Mouse (Mus musculus) heart, embryonic 12.5 days (tissue): ENCODE measurements at regions not wholly inside any gene's neighbourhood (a gene's known extent, or its start where the extent isn't known, plus 50 kb on each side); places are given as distances from the start of the nearest gene placed in this dataset.

ENCODE experiments used
- ATAC-seq: fragments of 200-750 bp; cut with Nextera tagmentation; 2 replicates; pipeline ENCODE4 v1.8.0; 2017; ENCODE audit warnings: moderate TSS enrichment, moderate library complexity; ENCODE audit not compliant: insufficient number of reproducible peaks, low FRiP score
- H3K27ac ChIP-seq: fragments of 300-500 bp; sonication (generic); 2 replicates; pipeline ENCODE4 v1.5.1; 2016; ENCODE audit warnings: mild to moderate bottlenecking, moderate library complexity; ENCODE audit not compliant: poor library complexity, severe bottlenecking
- H3K27me3 ChIP-seq: fragments of 300-500 bp; sonication (generic); replicated peaks from 2 replicates; pipeline ENCODE4 v1.6.1; 2016; ENCODE audit warnings: mild to moderate bottlenecking, moderate library complexity
- H3K36me3 ChIP-seq: fragments of 300-500 bp; sonication (generic); 2 replicates; pipeline ENCODE4 v1.6.1; 2016; ENCODE audit warnings: mild to moderate bottlenecking, moderate library complexity
- H3K4me1 ChIP-seq: fragments of 300-500 bp; sonication (generic); replicated peaks from 2 replicates; pipeline ENCODE4 v1.6.1; 2016; ENCODE audit warnings: mild to moderate bottlenecking
- H3K4me2 ChIP-seq: fragments of 300-500 bp; sonication (generic); 2 replicates; pipeline ENCODE4 v1.6.1; 2016; ENCODE audit warnings: mild to moderate bottlenecking, moderate library complexity
- H3K4me3 ChIP-seq: fragments of 300-500 bp; sonication (generic); 2 replicates; pipeline ENCODE4 v1.5.1; 2016; ENCODE audit warnings: mild to moderate bottlenecking
- H3K9ac ChIP-seq: fragments of 300-500 bp; sonication (generic); 2 replicates; pipeline ENCODE4 v1.6.1; 2016; ENCODE audit warnings: mild to moderate bottlenecking, moderate library complexity
- H3K9me3 ChIP-seq: fragments of 300-500 bp; sonication (generic); replicated peaks from 2 replicates; pipeline ENCODE4 v1.6.1; 2016; ENCODE audit warnings: mild to moderate bottlenecking, moderate library complexity
- WGBS: fragments of 180-500 bp; shearing (Covaris S2); methylation state at CpG from one replicate; pipeline ENCODE4 v1.1.7; 2016; 5-methylcytosine and 5-hydroxymethylcytosine counted together

DNA sequence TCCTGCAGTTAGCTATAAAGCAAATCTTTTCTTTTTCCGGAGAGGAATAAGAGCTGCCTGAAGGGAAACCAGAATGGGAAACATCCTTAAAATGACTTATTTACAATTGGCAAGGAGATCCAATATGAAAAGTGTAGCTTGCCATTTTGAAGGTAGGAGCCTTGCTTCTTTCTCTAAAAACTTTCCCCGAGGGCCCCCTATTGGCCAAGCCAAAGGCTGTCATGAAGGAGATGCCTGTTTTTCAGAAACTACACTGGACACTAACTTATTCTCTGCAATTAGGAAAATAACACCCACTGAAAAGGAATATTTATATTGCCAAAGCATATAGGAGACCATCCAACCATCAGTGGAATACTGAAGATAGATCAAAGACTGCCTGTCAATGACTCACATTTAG, 312.8 kb upstream of the Thrb start:
- H3K9me3 ChIP-seq, result no peaks in the 10 kb centered on the region
- H3K27me3 ChIP-seq, result no peaks in the 10 kb centered on the region
- H3K4me1 ChIP-seq, result peaks cover 6% of the 10 kb centered on the region; the same call in 1 of the 2 replicates
- no peak for ATAC-seq
- H3K4me3 ChIP-seq, result no peak overlapping the region
- no peaks in the 10 kb centered on the region for H3K36me3 ChIP-seq
- WGBS, result 68% methylated on average over 2 of the region's 2 CpGs
- no peak overlapping the region for H3K9ac ChIP-seq
- no peak overlapping the region for H3K27ac ChIP-seq
- no peak overlapping the region for H3K4me2 ChIP-seq

DNA sequence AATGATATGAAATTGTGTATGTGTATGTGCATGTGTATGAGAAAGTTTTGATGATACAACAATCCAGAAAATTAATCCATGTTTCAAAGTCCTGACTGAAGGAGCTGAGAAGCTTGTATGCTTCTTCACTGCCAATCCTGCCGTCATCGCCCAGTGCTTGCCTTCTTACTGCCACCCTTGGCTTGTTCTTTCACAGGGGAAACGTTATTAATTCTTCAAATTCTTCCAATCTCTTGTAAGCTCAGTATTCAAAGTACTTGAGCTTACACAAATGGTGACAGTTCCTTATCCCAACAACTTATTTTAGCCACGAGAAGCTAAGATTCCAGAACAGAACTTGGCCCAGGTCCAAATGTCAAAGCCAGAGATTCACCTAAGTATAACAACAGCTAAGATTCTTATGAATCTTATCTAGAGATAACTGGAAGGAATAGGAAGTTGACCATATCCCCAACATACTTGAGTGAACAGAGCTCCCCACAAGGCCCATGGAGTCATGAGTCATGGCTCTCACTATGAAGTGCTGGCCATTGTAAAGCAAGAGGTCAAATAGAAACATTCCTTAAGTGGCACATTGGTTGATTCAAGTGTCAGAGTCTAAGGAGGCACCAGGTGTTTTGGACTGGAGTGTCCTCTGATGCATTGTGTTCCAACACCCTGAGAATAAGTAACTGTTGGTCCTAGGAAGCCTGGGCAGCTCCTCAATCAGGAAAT, 307.6 kb upstream of the Thrb start:
- Histone ChIP-seq H3K36me3 (no peaks in the 10 kb centered on the region), H3K4me3 (no peak overlapping the region), H3K4me1 (peaks cover 10% of the 10 kb centered on the region; the same call in 1 of the 2 replicates), H3K4me2 (no peak overlapping the region), H3K27me3 (no peaks in the 10 kb centered on the region), H3K9ac (no peak overlapping the region), H3K9me3 (no peaks in the 10 kb centered on the region), H3K27ac (no peak overlapping the region)
- WGBS, result 44% methylated on average over 4 of the region's 4 CpGs
- no peak for ATAC-seq

DNA sequence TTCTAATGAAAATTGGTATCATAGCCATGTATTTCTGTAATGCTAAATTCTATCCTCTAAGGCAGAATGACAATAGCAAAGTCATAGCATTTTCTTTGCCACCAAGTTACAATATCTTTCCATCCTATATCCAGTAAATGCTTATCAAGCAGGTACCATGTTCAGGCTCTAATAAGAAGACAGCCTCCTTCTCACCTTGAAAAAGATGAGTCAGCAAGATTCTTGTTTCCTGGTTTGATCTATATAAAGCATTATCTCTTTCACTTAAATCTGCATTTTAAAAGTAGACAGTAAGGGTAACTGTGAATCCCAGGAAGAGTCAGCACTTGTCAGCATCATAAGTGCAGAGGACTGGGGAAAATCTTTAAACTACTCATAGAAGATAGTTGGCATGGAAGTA, 298.2 kb upstream of the Thrb start:
- ATAC-seq, result no peak
- Histone ChIP-seq H3K9ac (no peak overlapping the region), H3K36me3 (no peaks in the 10 kb centered on the region), H3K4me3 (no peak overlapping the region), H3K9me3 (no peaks in the 10 kb centered on the region), H3K4me2 (no peak overlapping the region), H3K27me3 (no peaks in the 10 kb centered on the region), H3K4me1 (no peaks in the 10 kb centered on the region), H3K27ac (no peak overlapping the region)

GRCm38 (mm10) chr14:17402751-17403479, 257.1 kb upstream of the Thrb start:
- H3K27me3 ChIP-seq, result no peaks in the 10 kb centered on the region
- H3K9ac ChIP-seq, result no peak overlapping the region
- ATAC-seq, result peak; percentile 67; the same call in 1 of the 2 replicates
- H3K27ac ChIP-seq, result no peak overlapping the region
- H3K9me3 ChIP-seq, result no peaks in the 10 kb centered on the region
- no peak overlapping the region for H3K4me2 ChIP-seq
- H3K4me3 ChIP-seq, result no peak overlapping the region
- H3K4me1 ChIP-seq, result no peaks in the 10 kb centered on the region
- 38% methylated on average over 7 of the region's 7 CpGs for WGBS
- no peaks in the 10 kb centered on the region for H3K36me3 ChIP-seq

DNA sequence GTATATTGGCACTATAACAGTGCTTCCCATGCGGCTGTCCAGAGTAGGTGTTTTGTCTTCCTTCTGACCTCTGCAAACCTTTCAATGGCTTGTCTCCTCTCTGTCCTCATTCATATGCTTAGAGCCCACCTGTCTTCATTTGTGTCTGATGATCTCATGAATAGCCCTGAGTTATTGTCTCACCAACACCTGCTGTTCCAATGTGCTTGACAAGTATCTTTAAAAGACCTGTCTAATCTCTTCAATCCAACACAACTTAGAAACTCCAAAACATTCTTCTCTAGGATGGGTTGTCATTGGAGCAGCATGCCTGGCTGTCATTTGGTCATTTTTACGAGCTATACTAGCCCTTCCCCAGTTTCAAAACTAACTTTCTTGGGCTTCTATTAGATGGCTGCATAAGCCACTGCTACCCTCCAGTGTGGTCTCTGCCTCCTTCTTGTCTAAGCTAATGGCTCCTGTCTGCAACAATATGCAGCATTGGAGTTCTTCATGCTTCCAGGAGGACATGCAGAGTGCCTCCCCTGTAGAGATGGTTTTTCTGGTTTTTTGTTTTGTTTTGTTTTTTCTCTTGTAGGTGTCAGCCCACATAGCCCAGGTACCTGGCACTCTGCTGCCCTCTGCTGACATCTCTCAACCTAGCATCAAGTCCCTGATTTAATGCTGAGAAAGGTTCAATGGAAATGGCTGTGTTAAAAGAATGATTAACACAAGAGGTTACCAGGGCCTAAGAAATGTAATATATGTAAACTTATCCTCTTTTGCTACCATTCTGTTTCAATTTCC, 254.3 kb upstream of the Thrb start:
- no peak for ATAC-seq
- 68% methylated on average over 2 of the region's 2 CpGs for WGBS
- H3K9me3 ChIP-seq, result no peaks in the 10 kb centered on the region
- no peaks in the 10 kb centered on the region for H3K27me3 ChIP-seq
- H3K9ac ChIP-seq, result no peak overlapping the region
- H3K4me2 ChIP-seq, result no peak overlapping the region
- H3K4me1 ChIP-seq, result peaks cover 2% of the 10 kb centered on the region; the same call in 1 of the 2 replicates
- H3K4me3 ChIP-seq, result no peak overlapping the region
- H3K27ac ChIP-seq, result no peak overlapping the region
- H3K36me3 ChIP-seq, result no peaks in the 10 kb centered on the region

DNA sequence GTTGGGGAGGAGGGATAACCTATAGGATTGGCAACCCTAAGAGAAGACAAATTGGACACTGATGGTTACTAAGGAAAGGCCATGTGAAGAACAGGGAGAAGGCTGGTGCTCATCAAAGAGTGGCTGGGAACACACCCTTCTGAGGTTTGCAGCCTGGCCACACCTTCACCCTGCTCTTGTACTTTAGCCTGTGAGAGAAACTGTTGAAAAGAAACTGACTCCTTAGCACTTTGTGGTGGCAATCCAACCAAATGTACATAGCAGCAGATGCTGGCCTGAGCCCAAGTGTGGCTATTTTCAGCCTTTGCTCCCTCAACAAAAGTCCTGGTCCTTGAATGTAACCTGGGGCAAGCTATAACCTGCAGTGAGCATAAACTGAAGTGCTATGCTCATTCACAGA, 253.2 kb upstream of the Thrb start:
- ATAC-seq, result no peak
- Histone ChIP-seq H3K9me3 (no peaks in the 10 kb centered on the region), H3K36me3 (no peaks in the 10 kb centered on the region), H3K4me3 (no peak overlapping the region), H3K4me1 (peaks cover 3% of the 10 kb centered on the region; the same call in 1 of the 2 replicates), H3K4me2 (no peak overlapping the region), H3K27me3 (no peaks in the 10 kb centered on the region), H3K27ac (no peak overlapping the region), H3K9ac (no peak overlapping the region)

- no peak overlapping the region for H3K4me2 ChIP-seq
- H3K27ac ChIP-seq, result no peak overlapping the region
- ATAC-seq, result no peak
- no peaks in the 10 kb centered on the region for H3K27me3 ChIP-seq
- no peak overlapping the region for H3K4me3 ChIP-seq
- H3K36me3 ChIP-seq, result no peaks in the 10 kb centered on the region
- WGBS, result 69% methylated on average over 5 of the region's 5 CpGs
- H3K9me3 ChIP-seq, result no peaks in the 10 kb centered on the region
- H3K4me1 ChIP-seq, result peaks cover 3% of the 10 kb centered on the region; the same call in 1 of the 2 replicates
- no peak overlapping the region for H3K9ac ChIP-seq
Observed at GRCm38 (mm10) chr14:17408343-17408742, 251.7 kb upstream of the Thrb start.

GRCm38 (mm10) chr14:17408813-17409212, 251.2 kb upstream of the Thrb start:
- H3K4me3 ChIP-seq, result no peak overlapping the region
- H3K36me3 ChIP-seq, result no peaks in the 10 kb centered on the region
- H3K9me3 ChIP-seq, result no peaks in the 10 kb centered on the region
- H3K4me1 ChIP-seq, result peaks cover 3% of the 10 kb centered on the region; the same call in 1 of the 2 replicates
- WGBS, result 60% methylated on average over 1 of the region's 1 CpGs
- no peak for ATAC-seq
- no peak overlapping the region for H3K4me2 ChIP-seq
- H3K27me3 ChIP-seq, result no peaks in the 10 kb centered on the region
- H3K9ac ChIP-seq, result no peak overlapping the region
- no peak overlapping the region for H3K27ac ChIP-seq

GRCm38 (mm10) chr14:17409497-17409896, 250.6 kb upstream of the Thrb start:
- no peaks in the 10 kb centered on the region for H3K27me3 ChIP-seq
- H3K4me2 ChIP-seq, result no peak overlapping the region
- no peak for ATAC-seq
- no peak overlapping the region for H3K4me3 ChIP-seq
- peaks cover 3% of the 10 kb centered on the region; the same call in 1 of the 2 replicates for H3K4me1 ChIP-seq
- no peak overlapping the region for H3K27ac ChIP-seq
- WGBS, result 82% methylated on average over 6 of the region's 6 CpGs
- H3K36me3 ChIP-seq, result no peaks in the 10 kb centered on the region
- H3K9me3 ChIP-seq, result no peaks in the 10 kb centered on the region
- H3K9ac ChIP-seq, result no peak overlapping the region

DNA sequence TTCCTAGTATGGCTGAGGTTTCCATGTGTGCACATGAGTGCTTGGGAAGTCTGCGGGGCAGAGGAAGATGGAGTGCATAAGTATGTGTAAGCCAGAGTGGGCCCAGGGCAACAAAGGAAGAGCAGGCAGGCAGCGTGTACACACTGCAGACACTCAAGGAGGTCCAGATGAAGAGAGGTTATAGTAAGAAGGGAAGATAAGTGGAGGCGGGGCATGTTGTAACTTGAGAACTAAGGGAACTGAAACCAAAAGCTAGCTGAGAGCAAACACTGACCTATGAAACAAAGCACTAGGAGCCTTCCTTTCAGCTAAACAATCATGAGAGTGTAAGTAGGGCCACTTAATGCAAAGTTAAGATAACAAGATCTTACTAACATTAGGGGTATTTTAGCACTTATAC, 249.3 kb upstream of the Thrb start:
- H3K9ac ChIP-seq, result no peak overlapping the region
- no peaks in the 10 kb centered on the region for H3K36me3 ChIP-seq
- no peak overlapping the region for H3K4me2 ChIP-seq
- H3K4me3 ChIP-seq, result no peak overlapping the region
- peaks cover 3% of the 10 kb centered on the region; the same call in 1 of the 2 replicates for H3K4me1 ChIP-seq
- WGBS, result 24% methylated on average over 3 of the region's 3 CpGs
- H3K27ac ChIP-seq, result no peak overlapping the region
- no peaks in the 10 kb centered on the region for H3K27me3 ChIP-seq
- ATAC-seq, result no peak
- H3K9me3 ChIP-seq, result no peaks in the 10 kb centered on the region

- Histone ChIP-seq H3K27ac (no peak overlapping the region), H3K9ac (no peak overlapping the region), H3K4me3 (no peak overlapping the region), H3K36me3 (no peaks in the 10 kb centered on the region), H3K4me1 (peaks cover 3% of the 10 kb centered on the region; the same call in 1 of the 2 replicates), H3K27me3 (no peaks in the 10 kb centered on the region), H3K4me2 (no peak overlapping the region), H3K9me3 (no peaks in the 10 kb centered on the region)
- WGBS, result 71% methylated on average over 1 of the region's 1 CpGs
- no peak for ATAC-seq
Observed at GRCm38 (mm10) chr14:17411299-17411698, 248.8 kb upstream of the Thrb start.
